Comparison of ENCODE assay signal across 20 mouse cellular contexts in the genomic region with DNA sequence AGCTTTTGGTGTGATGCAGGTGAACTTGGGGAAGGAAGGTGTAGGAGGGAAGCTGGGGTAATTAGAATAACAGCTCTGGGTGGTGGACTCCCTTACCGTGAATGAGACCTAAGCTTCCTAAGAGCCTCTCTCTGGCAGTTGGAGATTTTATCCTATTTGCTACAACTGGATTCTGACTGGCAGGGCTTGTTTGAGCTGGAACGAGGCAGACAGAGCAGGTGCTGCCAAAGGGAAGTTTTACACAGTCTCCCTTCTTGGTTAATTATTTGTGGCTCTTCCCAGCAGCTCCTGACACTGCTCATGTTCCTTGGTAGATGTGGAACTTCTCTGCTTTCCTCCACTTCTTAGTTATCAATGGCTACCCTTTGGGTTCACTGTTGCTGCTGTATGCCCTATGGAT. TPM values are rescaled to one million over a fixed set of nuclear protein-coding genes. Genes with fewer than 3 reads are reported as not detected.
DNase-seq lines count a peak whose midpoint lies in the region; ATAC-seq lines count a peak whose summit lies in the region.
"Had no signal": no experiment of that assay in that cellular context is flagged by ENCODE, and none has a peak within 500 bp of the region (broad histone marks: within the 10 kb centered on the region; RNA-seq: fewer than 3 reads in every experiment).

No protein-coding gene starts in this region.

- ATAC-seq in midbrain, embryonic 11.5 days (ENCODE audit: low FRiP score), result no peak
- no peak for ATAC-seq in midbrain, embryonic 16.5 days
- ATAC-seq: forebrain, embryonic 13.5 days; midbrain, embryonic 15.5 days had no signal

- H3K9me3 ChIP-seq in midbrain, embryonic 11.5 days (ENCODE audit: control insufficient read depth, low read length), result no peaks in the 10 kb centered on the region
- H3K9me3 ChIP-seq in midbrain, embryonic 16.5 days (replicated peaks; ENCODE audit: control insufficient read depth, low read length, poor library complexity, severe bottlenecking), result no peaks in the 10 kb centered on the region
- H3K9me3 ChIP-seq: forebrain, embryonic 13.5 days; heart, embryonic 15.5 days; midbrain, embryonic 15.5 days had no signal

- DNase-seq in midbrain, embryonic 11.5 days (ENCODE audit: low spot score, missing footprints), result peak; percentile 28
- DNase-seq in kidney, adult 8-10 months, result peak; percentile 51 to 63
- peak; percentile 73 for DNase-seq in kidney, postnatal 10 days
- DNase-seq in layer of hippocampus, adult 9-10 months (ENCODE audit: low spot score), result no peak
- DNase-seq in spleen, adult 18-20 months, result no peak
- no peak for DNase-seq in urinary bladder, postnatal 10 days (ENCODE audit: low spot score)
- DNase-seq: adrenal gland, adult 8-10 months; embryo, embryonic 11 days; gastrocnemius, postnatal 14 days; heart, adult 2 months; heart, postnatal 4 days; layer of hippocampus, postnatal 36 days had no signal

- H3K27ac ChIP-seq in midbrain, embryonic 11.5 days (ENCODE audit: low read depth, low read length), result no peak overlapping the region
- no peak overlapping the region for H3K27ac ChIP-seq in midbrain, embryonic 16.5 days (ENCODE audit: low read length)
- H3K27ac ChIP-seq: forebrain, embryonic 13.5 days; heart, adult 2 months; heart, embryonic 15.5 days; limb, embryonic 13.5 days; liver, embryonic 14.5 days; midbrain, embryonic 15.5 days; stomach, postnatal 0 days had no signal

- H3K9ac ChIP-seq in midbrain, embryonic 11.5 days (ENCODE audit: low read length), result no peak overlapping the region
- H3K9ac ChIP-seq in midbrain, embryonic 16.5 days (ENCODE audit: low read depth, low read length), result no peak overlapping the region
- H3K9ac ChIP-seq: forebrain, embryonic 13.5 days; heart, embryonic 15.5 days; limb, embryonic 13.5 days; liver, embryonic 14.5 days; midbrain, embryonic 15.5 days had no signal

- no peak overlapping the region for H3K4me2 ChIP-seq in midbrain, embryonic 11.5 days
- no peak overlapping the region for H3K4me2 ChIP-seq in midbrain, embryonic 16.5 days (ENCODE audit: low read length)
- H3K4me2 ChIP-seq: forebrain, embryonic 13.5 days; heart, embryonic 15.5 days; limb, embryonic 13.5 days; midbrain, embryonic 15.5 days had no signal

- 69% methylated on average over 2 of the region's 2 CpGs for WGBS in midbrain, embryonic 11.5 days
- 47% methylated on average over 2 of the region's 2 CpGs for WGBS in midbrain, embryonic 16.5 days

- H3K36me3 ChIP-seq in midbrain, embryonic 11.5 days (ENCODE audit: control insufficient read depth, insufficient read depth, low read length), result no peaks in the 10 kb centered on the region
- H3K36me3 ChIP-seq in midbrain, embryonic 16.5 days (ENCODE audit: control insufficient read depth, insufficient read depth, low read length), result no peaks in the 10 kb centered on the region
- H3K36me3 ChIP-seq: heart, embryonic 15.5 days; limb, embryonic 13.5 days; midbrain, embryonic 15.5 days had no signal

- no peak overlapping the region for H3K4me3 ChIP-seq in midbrain, embryonic 11.5 days (ENCODE audit: low read depth, low read length)
- no peak overlapping the region for H3K4me3 ChIP-seq in midbrain, embryonic 16.5 days (ENCODE audit: low read depth, low read length)
- H3K4me3 ChIP-seq: forebrain, embryonic 13.5 days; heart, adult 2 months; heart, embryonic 15.5 days; limb, embryonic 13.5 days; megakaryocyte, embryonic 14.5 days; midbrain, embryonic 15.5 days had no signal

- H3K27me3 ChIP-seq in midbrain, embryonic 11.5 days (ENCODE audit: control insufficient read depth, insufficient read depth, low read length), result no peaks in the 10 kb centered on the region
- H3K27me3 ChIP-seq in midbrain, embryonic 16.5 days (ENCODE audit: control insufficient read depth, insufficient read depth, low read depth, low read length), result no peaks in the 10 kb centered on the region
- H3K27me3 ChIP-seq: forebrain, embryonic 13.5 days; heart, embryonic 15.5 days; limb, embryonic 13.5 days; midbrain, embryonic 15.5 days had no signal

- no peaks in the 10 kb centered on the region for H3K4me1 ChIP-seq in midbrain, embryonic 11.5 days (ENCODE audit: control insufficient read depth, insufficient read depth, low read length)
- no peaks in the 10 kb centered on the region for H3K4me1 ChIP-seq in midbrain, embryonic 16.5 days (ENCODE audit: control insufficient read depth, insufficient read depth, low read length)
- H3K4me1 ChIP-seq: midbrain, embryonic 15.5 days had no signal

RNA-seq across cellular contexts. Expression of a gene that starts 30.9 kb away (rescaled TPM):
- polyA plus RNA-seq in midbrain, embryonic 11.5 days (2014; fragmentation: Nextera tagmentation; extraction: Ambion mirVana), result 62.2 and 64.4 TPM in 2 replicates
- polyA plus RNA-seq in midbrain, embryonic 16.5 days (2015; fragmentation: Nextera tagmentation; extraction: Ambion mirVana), result 3.3 and 5.1 TPM in 2 replicates

Comparison
In these comparisons a context has a peak if more than half of its experiments do, and no peak if none do; other contexts are left out.
1. RNA of a gene that starts 30.9 kb away (polyA plus RNA-seq): 62.2 to 64.4 TPM in midbrain, embryonic 11.5 days; 3.3 to 5.1 TPM in midbrain, embryonic 16.5 days; every median in the first group is over 10 times any median in the second.
2. DNase-seq: peak in midbrain, embryonic 11.5 days (single experiment), kidney, adult 8-10 months (2 of 2) and kidney, postnatal 10 days (single experiment); none in layer of hippocampus, adult 9-10 months (single experiment), spleen, adult 18-20 months (0 of 2) and urinary bladder, postnatal 10 days (single experiment).